Mouse (Mus musculus): ENCODE results near the gene Gm10197.
"Not testable (repeated sequence)": the region's sequence is repeated elsewhere in the genome, so short reads cannot be mapped to it uniquely, and the experiment has no call there.

Gm10197 gene

GRCm38 (mm10) chr19:53371666-53372065 is at the start of gene Gm10197:
Gene Gm10197 (minus strand): TSS chr19:53371766.
- no peak for DNase-seq

DNA sequence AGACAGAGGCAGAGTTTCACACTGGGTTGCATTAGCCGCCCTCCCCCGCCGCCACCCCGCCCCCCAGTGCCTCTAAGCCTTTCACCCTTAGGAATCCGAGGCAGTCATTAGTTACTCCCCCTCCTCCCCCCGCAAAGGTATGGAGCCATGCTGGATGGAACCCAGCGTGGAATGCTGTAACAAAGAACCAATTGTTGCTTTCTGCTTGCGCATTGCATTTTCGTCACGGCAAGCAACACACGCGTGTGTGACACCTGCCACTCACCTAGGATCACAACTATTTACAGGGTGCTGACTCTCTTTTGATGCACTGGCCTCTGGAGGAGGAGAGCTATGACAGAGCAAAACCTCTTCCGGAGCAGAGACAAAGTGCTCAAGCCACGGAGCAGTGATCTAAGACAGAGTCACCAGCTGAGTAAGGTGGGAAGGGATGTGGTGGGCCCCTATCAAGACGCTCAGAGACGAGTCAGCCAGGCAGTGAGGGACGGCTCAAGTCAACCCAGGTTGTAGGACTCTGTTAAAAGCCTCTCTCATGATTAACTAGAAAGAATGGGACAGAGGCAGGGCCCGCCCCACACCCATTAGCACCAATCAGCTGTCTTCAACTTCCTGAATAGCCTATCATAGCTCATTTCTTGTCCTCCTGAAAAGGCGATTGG is 49.5 kb upstream of the Gm10197 start:
- peak; percentile 63 for DNase-seq

DNA sequence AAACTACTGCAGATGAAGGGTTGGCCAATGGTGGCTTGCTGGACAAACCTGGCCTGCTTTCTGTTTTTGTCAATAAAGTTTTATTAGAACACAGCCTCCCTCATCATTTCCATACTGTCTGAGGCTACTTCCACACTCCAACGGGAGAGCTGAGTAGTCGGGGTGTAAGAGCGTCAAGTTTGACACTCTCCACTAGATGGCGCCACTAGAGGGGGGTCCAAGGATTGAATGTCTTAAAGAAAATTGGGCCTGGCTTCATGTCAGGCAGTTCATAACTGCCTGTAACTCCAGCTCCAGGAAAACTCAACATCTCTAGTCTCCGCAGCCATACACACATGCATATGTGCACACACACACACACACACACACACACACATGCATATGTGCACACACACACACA is 48.3 kb upstream of the Gm10197 start:
- no peak for DNase-seq

DNA sequence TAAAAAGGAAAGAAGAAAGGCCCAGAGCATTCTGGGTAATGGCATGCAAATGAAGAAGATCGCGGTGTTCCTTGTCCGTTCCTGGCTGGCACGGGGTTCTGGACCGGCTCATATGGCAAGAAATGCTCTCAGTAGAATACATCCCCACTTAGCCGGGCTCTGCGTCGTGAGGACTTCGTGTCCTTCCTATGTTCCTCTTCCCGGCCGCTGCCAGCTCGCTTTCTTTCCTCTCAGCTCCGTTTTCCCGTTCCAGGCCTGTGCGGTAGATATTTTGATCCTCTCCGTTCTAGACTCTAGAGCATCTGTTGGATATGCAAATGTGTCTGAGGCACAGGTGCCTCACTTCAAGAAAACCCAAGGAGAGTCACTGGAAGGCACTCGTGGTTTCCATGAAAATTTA is 43.6 kb upstream of the Gm10197 start:
- DNase-seq: peak; percentile 57

- DNase-seq: no peak
These were observed 43.1 kb upstream of the Gm10197 start for GRCm38 (mm10) chr19:53414650-53415049.

- no peak for DNase-seq
These were observed 42.2 kb upstream of the Gm10197 start for GRCm38 (mm10) chr19:53413617-53414380.

DNA sequence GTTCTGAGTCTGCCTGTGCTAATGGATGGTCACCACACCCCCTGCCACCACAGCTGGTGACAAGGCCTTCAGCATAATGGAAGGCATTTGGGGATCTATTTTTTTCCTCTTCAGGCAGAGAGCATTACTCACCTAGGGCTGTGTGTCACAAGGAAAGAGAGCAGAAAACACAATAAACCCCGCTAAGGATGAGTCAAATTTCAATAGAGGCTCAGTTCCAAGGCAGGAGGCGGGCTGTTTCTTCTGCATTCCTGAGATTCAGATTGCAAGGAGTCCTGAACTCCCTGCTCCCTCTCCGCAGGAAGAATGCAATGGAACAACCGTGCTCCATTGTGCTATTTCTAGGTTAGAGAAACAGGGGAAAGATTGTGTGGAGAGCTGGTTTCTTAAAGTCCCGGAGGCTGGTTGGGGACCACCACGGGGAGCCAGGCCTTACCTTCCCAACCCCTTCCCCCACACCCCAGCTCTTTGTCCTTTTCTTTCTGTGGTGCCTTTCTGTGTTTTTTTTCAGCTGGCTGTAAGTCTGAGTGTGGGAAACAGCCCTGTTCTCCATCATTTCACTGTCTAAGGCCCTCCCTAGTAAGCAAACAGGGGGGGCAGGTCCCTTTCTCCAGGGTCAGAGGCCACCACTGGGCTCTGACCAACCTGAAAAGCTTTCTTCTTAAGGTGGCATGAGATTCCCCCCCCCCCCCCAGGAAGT is 40.7 kb upstream of the Gm10197 start:
- peak; percentile 64 for DNase-seq

DNA sequence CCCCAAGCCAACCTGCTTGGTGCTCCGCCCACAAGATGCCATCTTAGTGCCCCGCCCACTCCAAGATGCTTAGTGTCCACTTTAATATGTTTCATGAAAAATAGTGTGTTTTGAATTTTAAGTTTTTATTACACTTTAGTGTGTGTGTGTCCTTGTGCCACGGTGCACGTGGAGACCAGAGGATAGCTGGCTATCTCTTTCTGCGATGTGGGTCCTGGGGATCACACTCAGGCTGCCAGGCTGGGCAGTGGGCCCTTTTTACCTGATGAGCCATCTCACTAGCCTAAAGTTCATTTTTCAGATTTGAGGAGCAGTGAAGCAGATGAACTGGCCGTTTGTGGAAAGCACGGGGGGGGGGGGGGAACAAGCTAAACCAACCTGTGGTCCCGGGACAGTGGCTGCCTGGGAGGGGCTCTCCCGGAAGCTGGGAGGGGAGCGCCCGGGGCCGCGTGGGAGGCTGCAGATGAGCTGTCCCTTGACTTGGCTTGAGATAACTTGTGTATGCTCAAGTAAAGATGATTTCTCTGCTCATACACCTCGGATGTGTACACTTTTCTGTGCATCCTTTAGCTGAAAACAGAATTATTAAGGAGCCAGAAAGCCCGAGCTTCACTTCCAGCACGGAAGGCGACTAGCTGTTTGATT is 38.2 kb upstream of the Gm10197 start:
- no peak for DNase-seq

DNA sequence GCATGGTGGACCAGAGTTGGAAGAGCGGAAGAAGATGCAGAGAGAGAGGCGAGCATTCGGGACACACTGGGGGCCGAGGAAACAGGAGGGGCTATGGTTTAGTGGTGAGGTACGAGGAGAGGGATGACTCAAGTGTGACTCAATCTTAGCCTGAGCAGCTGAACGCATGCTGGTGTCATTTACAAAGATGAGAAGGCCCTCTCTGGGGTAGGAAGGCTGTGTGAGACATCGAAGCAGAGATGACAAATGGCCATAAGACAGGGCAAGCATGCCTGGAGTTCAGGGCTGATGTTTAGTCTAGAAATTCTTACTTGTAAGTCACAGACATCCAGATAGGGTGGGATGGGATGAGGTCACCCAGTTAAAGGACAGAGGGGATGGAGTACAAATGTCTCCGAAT is 36.8 kb upstream of the Gm10197 start:
- no peak for DNase-seq

GRCm38 (mm10) chr19:53407350-53407749 is 35.8 kb upstream of the Gm10197 start:
- no peak for DNase-seq

- no peak for DNase-seq
These were observed 34.2 kb upstream of the Gm10197 start for GRCm38 (mm10) chr19:53405810-53406209.

- no peak for DNase-seq
These were observed 33.3 kb upstream of the Gm10197 start for GRCm38 (mm10) chr19:53404837-53405356.

- no peak for DNase-seq
These were observed 32.8 kb upstream of the Gm10197 start for GRCm38 (mm10) chr19:53404219-53404836.

DNA sequence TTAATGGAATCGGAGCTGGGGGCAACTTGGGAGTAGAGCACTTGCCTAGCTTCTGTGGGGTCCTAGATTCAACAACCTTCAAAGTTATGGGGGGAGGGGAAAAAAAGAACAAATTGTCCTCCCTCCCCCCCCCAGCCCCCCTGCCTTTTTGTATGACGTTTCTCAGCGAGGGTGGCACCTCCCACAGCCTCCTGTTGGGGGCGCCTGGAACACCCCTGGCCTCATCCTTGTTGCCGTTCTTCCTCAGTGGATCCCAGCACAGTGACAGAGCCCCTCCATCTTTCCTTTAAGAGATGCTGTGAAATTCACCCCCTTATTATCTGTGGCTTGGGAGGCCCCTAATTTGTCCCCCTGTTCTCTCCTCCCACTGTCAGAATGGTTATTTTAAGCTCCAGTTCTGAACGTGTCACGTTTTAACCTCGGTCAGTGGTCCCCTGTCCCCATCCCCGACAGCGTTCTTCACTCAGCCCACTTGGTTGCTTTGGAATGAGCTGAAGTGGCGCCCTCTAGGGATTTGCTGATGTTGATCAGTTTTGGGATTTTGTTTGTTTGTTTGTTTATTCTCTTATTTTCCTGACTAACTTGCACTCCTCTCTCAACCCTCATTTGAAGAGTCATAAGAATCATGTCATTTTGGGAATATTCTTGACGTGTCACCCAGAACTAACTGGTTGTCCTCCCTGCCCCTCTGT is 31.3 kb upstream of the Gm10197 start:
- no peak for DNase-seq

DNA sequence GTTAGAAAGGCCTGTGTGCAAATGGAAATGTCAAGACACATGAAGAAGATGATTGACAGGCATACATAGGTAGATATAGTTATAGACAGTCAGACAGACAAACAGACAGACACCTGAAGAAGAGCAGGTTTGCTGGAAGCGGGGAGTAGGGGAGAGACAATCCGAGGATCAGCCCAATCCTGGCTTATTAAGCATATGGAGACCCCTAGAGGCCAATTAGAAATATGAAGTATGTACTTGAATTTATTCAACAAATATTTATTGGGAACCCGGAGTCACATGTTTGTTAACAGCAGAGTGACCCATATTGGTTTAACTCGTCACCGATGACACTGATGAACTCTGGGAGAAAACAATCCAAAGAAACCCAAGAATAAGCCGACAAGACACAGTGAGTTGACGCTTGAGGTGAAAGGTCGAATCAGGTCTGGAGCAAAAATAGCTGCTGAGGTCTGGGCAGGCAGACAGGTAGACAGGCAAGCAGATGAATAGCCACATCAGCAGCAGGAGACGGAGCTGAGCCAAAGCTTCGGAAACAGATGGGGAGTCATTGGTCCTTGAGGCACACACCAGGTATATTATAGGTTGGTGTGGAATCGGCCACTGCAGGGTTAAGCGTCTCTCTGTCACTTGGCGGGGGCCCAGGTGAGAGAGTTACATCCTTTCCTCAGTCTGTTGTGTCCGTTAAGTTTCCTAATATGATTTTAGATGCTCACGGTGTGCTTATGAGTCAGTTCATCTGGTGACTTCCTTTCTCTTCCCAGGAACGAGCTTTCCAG is 29.0 kb upstream of the Gm10197 start:
- no peak for DNase-seq

DNA sequence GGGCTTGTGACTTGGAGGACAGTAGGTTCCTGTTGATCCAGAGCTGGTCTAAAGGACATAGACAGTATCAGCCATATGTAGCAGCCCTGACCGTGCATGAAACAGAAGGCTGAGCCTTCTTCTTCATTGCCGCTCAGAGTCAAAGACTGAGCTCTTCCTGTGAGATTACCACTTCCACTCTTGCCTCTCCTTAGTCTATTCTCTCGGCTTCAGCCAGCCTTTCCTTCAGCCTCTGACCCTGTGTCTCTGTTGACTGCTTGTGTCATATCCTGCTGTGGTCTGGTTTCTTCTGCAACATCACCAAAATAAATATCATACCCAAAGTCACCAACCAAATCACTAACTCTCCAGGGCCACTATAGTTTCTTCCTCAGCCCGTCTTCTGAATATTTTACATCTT is 27.6 kb upstream of the Gm10197 start:
- no peak for DNase-seq

DNA sequence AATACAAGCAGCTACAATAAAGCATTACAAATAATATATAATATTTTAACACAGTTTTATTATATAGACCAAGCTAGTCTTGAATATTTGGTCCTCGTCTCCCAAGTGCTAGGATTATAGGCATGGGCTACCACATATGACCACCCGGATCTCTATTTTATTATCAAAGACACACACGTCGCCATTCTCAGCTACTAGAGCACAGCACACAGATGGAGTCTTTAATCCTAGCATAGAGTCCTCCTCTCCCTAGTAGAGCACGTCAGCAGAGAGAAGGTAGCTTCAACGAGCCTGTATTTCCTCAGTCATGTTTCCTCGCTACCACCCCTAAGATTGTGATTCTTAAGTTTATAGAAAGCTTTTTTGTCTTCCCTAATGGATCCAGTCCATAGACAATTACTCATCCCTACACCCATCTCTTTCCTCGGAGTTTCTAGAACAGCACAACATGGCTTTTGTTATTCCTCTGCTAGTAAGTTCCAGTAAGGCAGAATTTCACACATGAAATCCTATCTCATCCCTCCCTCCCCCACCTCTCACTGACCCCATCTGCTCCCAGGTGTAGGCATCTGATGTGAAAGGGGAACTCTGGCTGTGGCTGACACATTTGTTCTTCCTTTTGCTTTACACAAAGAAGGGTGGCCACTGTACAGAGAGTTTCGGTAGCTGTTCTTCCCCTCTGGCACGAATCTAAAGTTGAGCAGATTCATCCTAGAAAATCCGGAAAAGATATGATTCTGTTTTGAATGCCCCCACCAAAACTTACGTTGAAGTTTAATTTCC is 26.1 kb upstream of the Gm10197 start:
- no peak for DNase-seq

GRCm38 (mm10) chr19:53395805-53396204 is 24.2 kb upstream of the Gm10197 start:
- DNase-seq: not testable (repeated sequence)

DNA sequence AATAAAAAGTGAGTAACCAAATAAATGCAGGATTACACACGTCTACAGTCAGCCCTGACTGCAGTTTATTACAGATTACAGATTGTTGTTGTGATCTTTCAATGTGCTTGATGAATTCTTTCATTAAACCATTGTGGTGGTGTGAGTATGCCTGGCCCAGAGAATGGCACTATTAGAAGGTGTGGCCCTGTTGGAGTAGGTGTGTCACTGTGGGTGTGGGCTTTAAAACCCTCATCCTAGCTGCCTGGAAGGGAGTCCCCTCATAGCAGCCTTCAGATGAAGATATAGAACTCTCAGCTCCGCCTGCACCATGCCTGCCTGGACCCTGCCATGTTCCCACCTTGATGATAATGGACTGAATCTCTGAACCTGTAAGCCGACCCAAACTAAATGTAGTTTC is 23.4 kb upstream of the Gm10197 start:
- not testable (repeated sequence) for DNase-seq

DNA sequence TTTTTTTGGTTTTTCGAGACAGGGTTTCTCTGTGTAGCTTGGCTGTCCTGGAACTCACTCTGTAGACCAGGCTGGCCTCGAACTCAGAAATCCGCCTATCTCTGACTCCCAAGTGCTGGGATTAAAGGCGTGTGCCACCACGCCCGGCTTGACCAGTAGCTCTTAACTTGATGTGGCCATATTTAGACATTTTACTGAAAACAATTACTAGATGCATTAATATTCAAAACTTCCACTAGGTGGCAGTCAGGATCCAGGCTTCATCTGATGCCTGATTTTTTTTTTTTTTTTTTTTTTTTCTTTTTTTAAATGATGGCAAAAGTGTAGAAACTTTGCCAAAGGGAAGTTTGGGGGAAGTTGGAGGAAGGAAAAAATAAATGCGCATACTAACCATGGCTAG is 23.0 kb upstream of the Gm10197 start:
- no peak for DNase-seq

All from right cerebral cortex, adult 18-20 months (tissue).